Mouse (Mus musculus) midbrain, postnatal 0 days (tissue): ENCODE results near the gene Evc. TPM values are rescaled to one million over a fixed set of nuclear protein-coding genes. Genes with fewer than 3 reads are reported as not detected.
A peak's percentile ranks its signal among the peaks of the same experiment; 100 is the strongest.

Source experiments
- ATAC-seq: fragments of 200-750 bp; cut with Nextera tagmentation; 2 replicates; pipeline ENCODE4 v1.8.0; 2017; ENCODE audit warnings: moderate number of reproducible peaks, mild to moderate bottlenecking, moderate TSS enrichment, moderate library complexity; ENCODE audit not compliant: low FRiP score
- DNase-seq: peaks from one replicate; pipeline ENCODE4 v3.0.0-alpha.2; 2015; ENCODE audit warnings: low spot score
- H3K27ac ChIP-seq: fragments of 300-500 bp; sonication (generic); 2 replicates; pipeline ENCODE4 v1.5.1; 2014; ENCODE audit warnings: low read depth, mild to moderate bottlenecking, low read length, mixed read lengths
- H3K27me3 ChIP-seq: fragments of 300-500 bp; sonication (generic); 2 replicates; pipeline ENCODE4 v1.6.1; 2014; ENCODE audit warnings: low read length, control low read depth, mixed read lengths; ENCODE audit not compliant: insufficient read depth
- H3K36me3 ChIP-seq: fragments of 300-500 bp; sonication (generic); 2 replicates; pipeline ENCODE4 v1.6.1; 2014; ENCODE audit warnings: low read length, control low read depth, mixed read lengths; ENCODE audit not compliant: insufficient read depth
- H3K4me1 ChIP-seq: fragments of 300-500 bp; sonication (generic); 2 replicates; pipeline ENCODE4 v1.6.1; 2014; ENCODE audit warnings: mild to moderate bottlenecking, control low read depth, antibody characterized with exemption, low read length, mixed read lengths; ENCODE audit not compliant: insufficient read depth
- H3K4me2 ChIP-seq: fragments of 300-500 bp; sonication (generic); 2 replicates; pipeline ENCODE4 v1.6.1; 2014; ENCODE audit warnings: low read depth, mild to moderate bottlenecking, low read length, mixed read lengths; ENCODE audit not compliant: poor library complexity, severe bottlenecking
- H3K4me3 ChIP-seq: fragments of 300-500 bp; sonication (generic); 2 replicates; pipeline ENCODE4 v1.5.1; 2014; ENCODE audit warnings: low read depth, mild to moderate bottlenecking, low read length, moderate library complexity
- H3K9ac ChIP-seq: fragments of 300-500 bp; sonication (generic); replicated peaks from 2 replicates; pipeline ENCODE4 v1.6.1; 2014; ENCODE audit warnings: mild to moderate bottlenecking, low read length, moderate library complexity, mixed read lengths; ENCODE audit not compliant: poor library complexity, severe bottlenecking
- H3K9me3 ChIP-seq: fragments of 300-500 bp; sonication (generic); 2 replicates; pipeline ENCODE4 v1.6.1; 2016; ENCODE audit warnings: low read length, control low read depth
- CTCF ChIP-seq: IDR thresholded peaks from 2 replicates; pipeline ENCODE4 v1.5.1; 2016; ENCODE audit warnings: antibody characterized with exemption, mild to moderate bottlenecking
- WGBS: fragments of 180-500 bp; shearing (Covaris S2); extraction: QIAGEN DNeasy Blood & Tissue Kit; methylation state at CpG from one replicate; pipeline ENCODE4 v1.1.7; 2014; 5-methylcytosine and 5-hydroxymethylcytosine counted together
- polyA plus RNA-seq: library from polyadenylated mRNA; unstranded; fragments of >200 nt; fragmentation: Nextera tagmentation; extraction: Ambion mirVana; gene quantifications from 2 replicates; pipeline ENCODE4 v1.2.1, GENCODE M21; 2015
- total RNA-seq: library from RNA; depleted of rRNA; stranded (reverse); fragments of >200 nt; gene quantifications from 2 replicates; pipeline ENCODE4 v1.2.3, GENCODE M21; 2014; rRNA removed

The Evc gene
- total and polyA plus RNA-seq, 2 experiments from 2014 or later: 2.8 to 8.3 TPM

GRCm38 (mm10) chr5:37240550-37240949, 96.1 kb downstream of the Evc start:
- 8% methylated on average over 5 of the region's 5 CpGs for WGBS
- H3K9ac ChIP-seq: no peak overlapping the region
- no peaks in the 10 kb centered on the region for H3K9me3 ChIP-seq
- H3K4me3 ChIP-seq: no peak overlapping the region
- H3K27ac ChIP-seq: 0 out of 2 replicates have a peak overlapping the region, but pooled peaks have one; percentile 97
- DNase-seq (peak; percentile 47), ATAC-seq (no peak)
- H3K36me3 ChIP-seq: no peaks in the 10 kb centered on the region
- no peaks in the 10 kb centered on the region for H3K27me3 ChIP-seq
- peaks cover 8% of the 10 kb centered on the region; the same call in 1 of the 2 replicates for H3K4me1 ChIP-seq
- no peak overlapping the region for H3K4me2 ChIP-seq
- no peak for TF ChIP-seq CTCF

Other genes with a start within 250 kb of the Evc start
- gene Crmp1, start 95.0 kb downstream of the Evc start, total RNA-seq: 954 and 1,050 TPM in 2 replicates
- gene Crmp1, start 95.0 kb downstream of the Evc start, polyA plus RNA-seq: 851 and 872 TPM in 2 replicates
- 3.6 and 6.7 TPM in 2 replicates for gene Evc2, start 1.6 kb upstream of the Evc start, total RNA-seq
- gene Evc2, start 1.6 kb upstream of the Evc start, polyA plus RNA-seq: 4.2 and 5.5 TPM in 2 replicates